Mouse (Mus musculus) cortical plate, adult 2 months (tissue): Measurements from ENCODE around the gene Olfr1508.

Source experiments
- CTCF ChIP-seq: fragments of 200-500 bp; IDR thresholded peaks from 2 replicates; pipeline ENCODE4 v1.5.1; 2011; ENCODE audit warnings: mild to moderate bottlenecking, control low read depth, low read length; ENCODE audit not compliant: insufficient read depth; ENCODE audit errors: extremely low read depth
- POLR2A ChIP-seq: fragments of 200-500 bp; IDR thresholded peaks from 2 replicates; pipeline ENCODE4 v1.6.1; 2011; ENCODE audit warnings: mild to moderate bottlenecking, low read length, control low read depth; ENCODE audit not compliant: insufficient read depth; ENCODE audit errors: extremely low read depth

- TF ChIP-seq CTCF (no peak), POLR2A (no peak)
Measured at GRCm38 (mm10) chr14:52467395-52467794, at the start of gene Olfr1508.
